Comparison of ENCODE assay signal across 18 mouse cellular contexts in genomic region chr16:56302996-56303395, GRCm38 (mm10).
"Had no signal": no experiment of that assay in that cellular context is flagged by ENCODE, and none has a peak within 500 bp of the region (broad histone marks: within the 10 kb centered on the region; RNA-seq: fewer than 3 reads in every experiment).

No protein-coding gene starts in this region.

- H3K4me2 ChIP-seq: lung, embryonic 14.5 days; neural tube, embryonic 12.5 days had no signal

- H3K36me3 ChIP-seq: midbrain, embryonic 10.5 days; neural tube, embryonic 12.5 days had no signal

- H3K27ac ChIP-seq: liver, embryonic 14.5 days; macrophage; midbrain, embryonic 10.5 days; neural tube, embryonic 12.5 days had no signal

- H3K9ac ChIP-seq: liver, embryonic 14.5 days; lung, embryonic 14.5 days; neural tube, embryonic 12.5 days had no signal

- H3K4me3 ChIP-seq: megakaryocyte, embryonic 14.5 days; midbrain, embryonic 10.5 days; myocyte; neural tube, embryonic 12.5 days had no signal

- ATAC-seq: midbrain, embryonic 16.5 days had no signal

- H3K27me3 ChIP-seq: megakaryocyte, embryonic 14.5 days; neural tube, embryonic 12.5 days had no signal

- DNase-seq: lung, adult 18-20 months; lung, embryonic 14.5 days; lung, postnatal 14 days; lung, postnatal 36 days; midbrain, embryonic 14.5 days; right cerebral cortex, postnatal 25 days; right cerebral cortex, postnatal 4 days; spleen, adult 18-20 months; thymus, adult 18-20 months; thymus, postnatal 25 days; thymus, postnatal 4 days had no signal

- H3K4me1 ChIP-seq: megakaryocyte, embryonic 14.5 days; midbrain, embryonic 10.5 days; neural tube, embryonic 12.5 days had no signal

- H3K9me3 ChIP-seq: megakaryocyte, embryonic 14.5 days; midbrain, embryonic 10.5 days; neural tube, embryonic 12.5 days had no signal
